Mouse (Mus musculus) lung, embryonic 15.5 days (tissue): ENCODE measurements at regions not wholly inside any gene's neighbourhood (a gene's known extent, or its start where the extent isn't known, plus 50 kb on each side); places are given as distances from the start of the nearest gene placed in this dataset.
"Not testable (repeated sequence)": the region's sequence is repeated elsewhere in the genome, so short reads cannot be mapped to it uniquely, and the experiment has no call there.

ENCODE experiments used
- ATAC-seq: fragments of 200-750 bp; cut with Nextera tagmentation; 2 replicates; pipeline ENCODE4 v1.8.0; 2017; ENCODE audit warnings: moderate number of reproducible peaks, borderline replicate concordance; ENCODE audit not compliant: low FRiP score, low TSS enrichment; ENCODE audit errors: extremely low read depth
- H3K27ac ChIP-seq: fragments of 300-500 bp; sonication (generic); 2 replicates; pipeline ENCODE4 v1.5.1; 2015; ENCODE audit warnings: moderate library complexity, mild to moderate bottlenecking, inconsistent platforms
- H3K27me3 ChIP-seq: fragments of 300-500 bp; sonication (generic); 2 replicates; pipeline ENCODE4 v1.6.1; 2015; ENCODE audit warnings: inconsistent platforms
- H3K36me3 ChIP-seq: fragments of 300-500 bp; sonication (generic); 2 replicates; pipeline ENCODE4 v1.6.1; 2015; ENCODE audit warnings: inconsistent platforms
- H3K4me1 ChIP-seq: fragments of 300-500 bp; sonication (generic); 2 replicates; pipeline ENCODE4 v1.6.1; 2015; ENCODE audit warnings: inconsistent platforms
- H3K4me2 ChIP-seq: fragments of 300-500 bp; sonication (generic); 2 replicates; pipeline ENCODE4 v1.6.1; 2015; ENCODE audit warnings: inconsistent platforms, mild to moderate bottlenecking, moderate library complexity
- H3K4me3 ChIP-seq: fragments of 300-500 bp; sonication (generic); 2 replicates; pipeline ENCODE4 v1.5.1; 2015; ENCODE audit warnings: mild to moderate bottlenecking, inconsistent platforms
- H3K9ac ChIP-seq: fragments of 300-500 bp; sonication (generic); 2 replicates; pipeline ENCODE4 v1.6.1; 2015; ENCODE audit warnings: inconsistent platforms
- H3K9me3 ChIP-seq: fragments of 300-500 bp; sonication (generic); 2 replicates; pipeline ENCODE4 v1.6.1; 2016; ENCODE audit warnings: inconsistent platforms
- WGBS: fragments of 180-500 bp; shearing (Covaris S2); methylation state at CpG from one replicate; pipeline ENCODE4 v1.1.7; 2015; 5-methylcytosine and 5-hydroxymethylcytosine counted together

- ATAC-seq: no peak
- H3K4me2 ChIP-seq: no peak overlapping the region
- no peak overlapping the region for H3K9ac ChIP-seq
- H3K4me1 ChIP-seq: 0 out of 2 replicates have a peak, but pooled peaks cover 9% of the 10 kb centered on the region
- H3K36me3 ChIP-seq: no peaks in the 10 kb centered on the region
- H3K27ac ChIP-seq: 0 out of 2 replicates have a peak overlapping the region, but pooled peaks have one; percentile 12
- H3K27me3 ChIP-seq: no peaks in the 10 kb centered on the region
- 74% methylated on average over 3 of the region's 3 CpGs for WGBS
- no peaks in the 10 kb centered on the region for H3K9me3 ChIP-seq
- H3K4me3 ChIP-seq: no peak overlapping the region
Measured at GRCm38 (mm10) chr4:105703408-105703807, 86.3 kb upstream of the Gm12728 start.

- no peak overlapping the region for H3K4me3 ChIP-seq
- WGBS: 88% methylated on average over 9 of the region's 9 CpGs
- H3K4me2 ChIP-seq: no peak overlapping the region
- no peaks in the 10 kb centered on the region for H3K9me3 ChIP-seq
- H3K27me3 ChIP-seq: no peaks in the 10 kb centered on the region
- no peak overlapping the region for H3K27ac ChIP-seq
- H3K36me3 ChIP-seq: no peaks in the 10 kb centered on the region
- ATAC-seq: no peak
- H3K9ac ChIP-seq: no peak overlapping the region
- H3K4me1 ChIP-seq: 0 out of 2 replicates have a peak, but pooled peaks cover 9% of the 10 kb centered on the region
Measured at GRCm38 (mm10) chr4:105704271-105704670, 85.4 kb upstream of the Gm12728 start.

- Histone ChIP-seq H3K4me2 (no peak overlapping the region), H3K36me3 (no peaks in the 10 kb centered on the region), H3K4me3 (no peak overlapping the region), H3K27ac (0 out of 2 replicates have a peak overlapping the region, but pooled peaks have one; percentile 26), H3K27me3 (no peaks in the 10 kb centered on the region), H3K9ac (no peak overlapping the region), H3K9me3 (no peaks in the 10 kb centered on the region), H3K4me1 (0 out of 2 replicates have a peak, but pooled peaks cover 9% of the 10 kb centered on the region)
- no peak for ATAC-seq
- 31% methylated on average over 6 of the region's 6 CpGs for WGBS
Measured at GRCm38 (mm10) chr4:105705996-105706395, 83.7 kb upstream of the Gm12728 start.

- Histone ChIP-seq H3K27ac (peak overlapping the region; percentile 79), H3K4me2 (no peak overlapping the region), H3K36me3 (no peaks in the 10 kb centered on the region), H3K27me3 (no peaks in the 10 kb centered on the region), H3K4me1 (0 out of 2 replicates have a peak, but pooled peaks cover 9% of the 10 kb centered on the region), H3K9me3 (no peaks in the 10 kb centered on the region; the same call in 1 of the 2 replicates), H3K9ac (no peak overlapping the region), H3K4me3 (no peak overlapping the region)
- WGBS: 43% methylated on average over 13 of the region's 13 CpGs
- peak; percentile 97 for ATAC-seq
Measured at GRCm38 (mm10) chr4:105708080-105708796, 81.4 kb upstream of the Gm12728 start.

GRCm38 (mm10) chr4:105713956-105714355 lies 75.7 kb upstream of the Gm12728 start:
- WGBS: 82% methylated on average over 6 of the region's 6 CpGs
- Histone ChIP-seq H3K36me3 (no peaks in the 10 kb centered on the region), H3K4me3 (no peak overlapping the region), H3K4me1 (no peaks in the 10 kb centered on the region), H3K9me3 (no peaks in the 10 kb centered on the region; the same call in 1 of the 2 replicates), H3K27me3 (no peaks in the 10 kb centered on the region), H3K4me2 (no peak overlapping the region), H3K27ac (no peak overlapping the region), H3K9ac (no peak overlapping the region)
- no peak for ATAC-seq

GRCm38 (mm10) chr4:105718080-105718479 lies 71.6 kb upstream of the Gm12728 start:
- WGBS: 43% methylated on average over 5 of the region's 5 CpGs
- no peak for ATAC-seq
- H3K27me3 ChIP-seq: no peaks in the 10 kb centered on the region

GRCm38 (mm10) chr4:105728696-105729095 lies 61.0 kb upstream of the Gm12728 start:
- H3K27me3 ChIP-seq: no peaks in the 10 kb centered on the region
- no peak overlapping the region for H3K4me2 ChIP-seq
- no peak overlapping the region for H3K4me3 ChIP-seq
- H3K9ac ChIP-seq: no peak overlapping the region
- no peaks in the 10 kb centered on the region for H3K9me3 ChIP-seq
- H3K36me3 ChIP-seq: no peaks in the 10 kb centered on the region
- no peaks in the 10 kb centered on the region for H3K4me1 ChIP-seq
- H3K27ac ChIP-seq: no peak overlapping the region
- no peak for ATAC-seq
- 54% methylated on average over 3 of the region's 3 CpGs for WGBS

More at GRCm38 (mm10) chr4:105718080-105718479, 71.6 kb upstream of the Gm12728 start:
- H3K4me1 ChIP-seq: no peaks in the 10 kb centered on the region
- no peak overlapping the region for H3K9ac ChIP-seq
- H3K4me3 ChIP-seq: no peak overlapping the region
- H3K27ac ChIP-seq: no peak overlapping the region
- H3K36me3 ChIP-seq: no peaks in the 10 kb centered on the region
- no peaks in the 10 kb centered on the region; the same call in 1 of the 2 replicates for H3K9me3 ChIP-seq
- H3K4me2 ChIP-seq: no peak overlapping the region

GRCm38 (mm10) chr4:105730900-105731299 lies 58.8 kb upstream of the Gm12728 start:
- Histone ChIP-seq H3K4me1 (no peaks in the 10 kb centered on the region), H3K27me3 (no peaks in the 10 kb centered on the region), H3K27ac (no peak overlapping the region), H3K4me3 (no peak overlapping the region), H3K9ac (no peak overlapping the region), H3K4me2 (no peak overlapping the region), H3K9me3 (no peaks in the 10 kb centered on the region), H3K36me3 (no peaks in the 10 kb centered on the region)
- WGBS: 59% methylated on average over 2 of the region's 2 CpGs
- no peak for ATAC-seq

GRCm38 (mm10) chr4:105735116-105735515 lies 54.6 kb upstream of the Gm12728 start:
- not testable (repeated sequence) for H3K4me3 ChIP-seq, ATAC-seq, H3K9ac ChIP-seq, H3K36me3 ChIP-seq, H3K27me3 ChIP-seq, H3K9me3 ChIP-seq, H3K4me2 ChIP-seq, H3K27ac ChIP-seq, H3K4me1 ChIP-seq
- 91% methylated on average over 7 of the region's 9 CpGs for WGBS
